Mouse (Mus musculus): ENCODE data around the gene Ten1. TPM values are rescaled to one million over a fixed set of nuclear protein-coding genes. Genes with fewer than 3 reads are reported as not detected.

Gene Ten1
- polyA plus RNA-seq, 1 experiment from 2014 or later, result 67.6 TPM

DNA sequence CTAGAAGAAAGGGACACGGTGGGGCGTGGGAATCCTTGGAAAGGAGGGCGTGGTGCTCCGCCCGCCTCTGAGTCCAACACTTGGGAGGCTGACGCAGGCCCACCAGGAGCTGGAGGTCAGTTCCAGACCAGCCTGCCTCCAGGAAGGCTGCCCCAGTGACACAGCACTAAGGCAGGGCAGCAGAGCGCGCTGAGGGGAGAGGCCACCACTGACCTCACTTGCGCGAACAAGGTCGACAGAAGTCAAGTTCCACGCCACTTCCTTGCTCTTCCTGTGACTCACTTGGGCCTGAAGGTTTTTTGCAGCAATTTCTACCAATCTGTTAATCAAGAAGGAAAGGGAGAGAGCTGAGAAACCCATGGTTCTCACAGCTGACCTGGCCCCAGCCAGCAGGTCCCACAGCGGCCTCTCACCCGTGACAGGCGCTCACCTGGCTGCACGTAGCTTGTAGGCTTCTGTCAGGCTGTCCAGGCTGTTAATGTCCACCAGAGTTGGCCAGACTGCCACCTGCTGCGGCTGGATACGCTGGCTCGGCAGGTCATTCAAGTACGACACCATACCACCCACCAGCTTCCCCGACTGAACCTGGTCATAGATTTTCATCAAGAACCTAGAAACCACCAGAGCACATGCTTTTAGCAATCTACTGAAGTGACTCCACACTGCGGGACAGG lies 23.7 kb upstream of the Ten1 start:
- H3K27ac ChIP-seq, result no peak overlapping the region
- peaks cover 75% of the 10 kb centered on the region for H3K36me3 ChIP-seq
- H3K27me3 ChIP-seq (replicated peaks), result no peaks in the 10 kb centered on the region
- no peaks in the 10 kb centered on the region for H3K9me3 ChIP-seq
- no peaks in the 10 kb centered on the region for H3K4me1 ChIP-seq
- WGBS, result 92% methylated on average over 22 of the region's 22 CpGs
- H3K9ac ChIP-seq, result no peak overlapping the region
- no peak overlapping the region for H3K4me3 ChIP-seq
- no peak overlapping the region for H3K4me2 ChIP-seq (replicated peaks)
- no peak for ATAC-seq (ENCODE audit: low FRiP score, low read depth)

DNA sequence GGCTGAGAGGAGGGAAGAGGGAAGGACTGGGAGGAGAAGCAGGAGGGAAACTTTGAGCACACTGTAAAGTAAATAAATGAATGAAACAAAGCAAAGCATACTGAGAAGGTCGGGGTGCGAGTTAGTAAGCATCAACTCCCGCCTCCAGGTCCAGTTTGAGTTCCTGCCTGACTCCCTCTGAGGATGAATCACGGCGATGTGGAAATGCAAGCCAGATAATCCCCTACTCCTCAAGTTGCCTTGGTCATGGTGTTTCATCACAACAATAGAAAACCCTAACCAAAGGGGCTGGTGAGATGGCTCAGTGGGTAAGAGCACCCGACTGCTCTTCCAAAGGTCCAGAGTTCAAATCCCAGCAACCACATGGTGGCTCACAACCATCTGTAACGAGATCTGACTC lies 22.6 kb upstream of the Ten1 start:
- Histone ChIP-seq H3K4me2 (replicated peaks) (no peak overlapping the region), H3K9ac (no peak overlapping the region), H3K4me3 (no peak overlapping the region), H3K27me3 (replicated peaks) (no peaks in the 10 kb centered on the region), H3K4me1 (no peaks in the 10 kb centered on the region), H3K27ac (no peak overlapping the region), H3K9me3 (no peaks in the 10 kb centered on the region), H3K36me3 (peaks cover 80% of the 10 kb centered on the region)
- 88% methylated on average over 7 of the region's 7 CpGs for WGBS
- ATAC-seq (ENCODE audit: low FRiP score, low read depth), result no peak

DNA sequence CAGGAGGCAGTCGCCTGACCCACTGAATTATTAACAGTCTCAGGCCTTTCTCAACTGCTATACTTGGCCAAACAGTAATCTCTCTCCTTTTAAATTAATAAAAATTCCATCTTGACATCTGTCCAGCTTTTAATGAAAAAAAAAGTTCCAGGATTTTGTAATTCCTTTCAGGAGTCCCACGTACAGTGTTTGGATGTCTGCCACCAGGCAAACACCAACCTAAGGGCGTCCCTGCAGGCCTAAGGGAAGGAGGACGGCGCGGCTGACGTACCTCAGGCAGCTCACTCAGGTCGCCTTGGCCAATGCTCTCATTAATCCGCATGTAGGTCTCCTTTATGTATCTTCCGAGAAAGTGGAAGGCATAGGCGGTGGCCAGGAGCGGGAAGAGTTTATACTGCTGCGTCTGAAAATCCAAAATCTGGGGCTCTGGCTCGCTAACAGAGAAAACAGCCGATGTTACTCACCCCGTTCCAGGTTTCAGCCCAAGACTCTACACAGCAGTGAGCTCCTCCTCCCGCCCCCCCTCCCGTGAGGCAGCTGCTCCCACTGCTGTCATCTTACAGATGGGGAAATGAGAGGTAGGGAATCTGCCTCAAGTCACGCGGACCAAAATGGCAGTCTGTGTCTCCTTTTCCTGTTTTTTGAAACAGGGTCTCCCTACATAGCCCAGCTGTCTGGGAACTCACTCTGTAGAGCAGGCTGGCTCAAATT lies 20.1 kb upstream of the Ten1 start:
- Histone ChIP-seq H3K36me3 (peaks cover 81% of the 10 kb centered on the region), H3K9ac (no peak overlapping the region), H3K27me3 (replicated peaks) (no peaks in the 10 kb centered on the region), H3K4me1 (no peaks in the 10 kb centered on the region), H3K9me3 (no peaks in the 10 kb centered on the region), H3K4me3 (no peak overlapping the region), H3K4me2 (replicated peaks) (no peak overlapping the region), H3K27ac (no peak overlapping the region)
- 91% methylated on average over 20 of the region's 20 CpGs for WGBS
- ATAC-seq (ENCODE audit: low FRiP score, low read depth), result no peak

DNA sequence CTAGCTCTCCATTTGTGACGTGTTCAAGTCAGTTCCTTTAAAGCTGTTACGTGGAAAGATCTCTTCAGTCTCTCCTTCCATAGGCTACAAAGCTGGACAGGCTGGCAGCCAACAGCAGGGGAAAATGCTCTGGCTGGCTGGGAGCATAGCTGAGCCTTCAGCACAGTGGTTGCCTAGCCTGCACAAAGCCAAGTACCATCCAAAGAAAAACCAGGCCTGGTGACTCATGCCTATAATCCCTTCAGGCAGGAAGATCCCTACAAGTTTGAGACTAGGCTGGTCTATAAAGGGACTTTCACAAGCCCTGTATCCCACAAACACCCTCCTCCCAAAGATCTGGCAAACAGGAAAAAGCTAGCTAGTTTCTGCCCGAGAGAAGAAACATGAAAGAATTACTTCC lies 12.8 kb upstream of the Ten1 start:
- no peak overlapping the region for H3K9ac ChIP-seq
- H3K27me3 ChIP-seq (replicated peaks), result no peaks in the 10 kb centered on the region
- H3K4me3 ChIP-seq, result no peak overlapping the region
- no peak overlapping the region for H3K4me2 ChIP-seq (replicated peaks)
- ATAC-seq (ENCODE audit: low FRiP score, low read depth), result no peak
- H3K36me3 ChIP-seq, result peaks cover 55% of the 10 kb centered on the region
- no peaks in the 10 kb centered on the region for H3K9me3 ChIP-seq
- H3K27ac ChIP-seq, result no peak overlapping the region
- WGBS, result 88% methylated on average over 3 of the region's 3 CpGs
- H3K4me1 ChIP-seq, result no peaks in the 10 kb centered on the region

DNA sequence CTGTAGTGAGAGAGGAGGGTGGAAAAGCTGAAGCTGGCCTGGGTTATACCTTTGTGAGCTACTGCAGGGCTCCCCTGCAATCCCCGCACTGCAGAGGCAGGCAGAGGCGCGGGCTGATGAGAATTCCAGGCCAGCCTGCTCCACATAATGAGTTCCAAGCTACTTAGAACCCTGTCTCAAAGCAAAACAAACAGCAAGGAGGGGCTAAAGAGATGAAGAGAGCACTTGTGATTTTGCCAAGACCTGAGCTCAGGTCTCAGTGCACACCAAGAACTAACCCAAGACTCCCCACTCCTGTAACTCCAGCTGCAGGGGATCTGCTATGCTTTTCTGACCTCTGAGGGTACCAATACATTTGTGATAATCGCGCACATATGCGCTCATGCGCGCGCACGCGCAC lies 12.3 kb upstream of the Ten1 start:
- H3K27ac ChIP-seq, result no peak overlapping the region
- H3K9me3 ChIP-seq, result no peaks in the 10 kb centered on the region
- H3K4me2 ChIP-seq (replicated peaks), result no peak overlapping the region
- no peak for ATAC-seq (ENCODE audit: low FRiP score, low read depth)
- no peaks in the 10 kb centered on the region for H3K27me3 ChIP-seq (replicated peaks)
- no peaks in the 10 kb centered on the region for H3K4me1 ChIP-seq
- WGBS, result 86% methylated on average over 11 of the region's 11 CpGs
- no peak overlapping the region for H3K4me3 ChIP-seq
- no peak overlapping the region for H3K9ac ChIP-seq
- H3K36me3 ChIP-seq, result peaks cover 59% of the 10 kb centered on the region

DNA sequence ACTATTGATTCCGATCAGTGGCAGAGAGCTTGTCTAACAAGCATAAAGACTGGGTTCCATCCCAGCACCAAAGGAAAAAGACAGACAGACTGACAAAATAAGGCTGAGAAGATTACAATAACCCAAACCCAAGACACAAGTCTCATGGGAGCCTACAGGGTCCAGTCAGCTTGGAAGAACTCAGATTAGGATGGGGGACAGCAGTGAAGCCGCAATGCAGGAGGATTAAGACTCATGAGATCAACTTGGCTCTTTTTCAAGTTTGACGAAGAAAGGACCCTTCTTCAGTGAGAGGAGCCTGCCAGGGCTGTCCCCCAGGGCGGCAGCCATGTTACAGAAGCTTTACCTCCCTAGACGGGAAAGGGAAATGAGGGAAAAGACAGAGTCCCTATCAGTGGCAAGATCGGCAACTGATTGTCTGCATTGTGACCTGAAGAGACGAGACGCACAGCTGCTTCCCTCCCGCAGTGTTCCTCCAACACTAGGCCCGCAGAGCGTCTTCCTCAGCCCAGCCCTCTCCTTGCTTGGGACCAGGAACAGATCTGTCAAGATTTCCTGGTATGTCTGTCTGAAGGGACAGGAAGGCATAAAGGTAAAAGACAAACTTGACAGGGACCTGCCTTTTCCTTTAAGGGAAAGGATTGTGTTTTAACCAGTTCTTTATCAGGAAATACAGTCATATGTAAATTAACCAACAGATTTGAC lies 11.3 kb upstream of the Ten1 start:
- no peak for ATAC-seq (ENCODE audit: low FRiP score, low read depth)
- Histone ChIP-seq H3K9me3 (no peaks in the 10 kb centered on the region), H3K27ac (no peak overlapping the region), H3K27me3 (replicated peaks) (no peaks in the 10 kb centered on the region), H3K4me2 (replicated peaks) (no peak overlapping the region), H3K36me3 (peaks cover 50% of the 10 kb centered on the region), H3K4me3 (no peak overlapping the region), H3K9ac (no peak overlapping the region), H3K4me1 (no peaks in the 10 kb centered on the region)
- WGBS, result 50% methylated on average over 11 of the region's 11 CpGs

DNA sequence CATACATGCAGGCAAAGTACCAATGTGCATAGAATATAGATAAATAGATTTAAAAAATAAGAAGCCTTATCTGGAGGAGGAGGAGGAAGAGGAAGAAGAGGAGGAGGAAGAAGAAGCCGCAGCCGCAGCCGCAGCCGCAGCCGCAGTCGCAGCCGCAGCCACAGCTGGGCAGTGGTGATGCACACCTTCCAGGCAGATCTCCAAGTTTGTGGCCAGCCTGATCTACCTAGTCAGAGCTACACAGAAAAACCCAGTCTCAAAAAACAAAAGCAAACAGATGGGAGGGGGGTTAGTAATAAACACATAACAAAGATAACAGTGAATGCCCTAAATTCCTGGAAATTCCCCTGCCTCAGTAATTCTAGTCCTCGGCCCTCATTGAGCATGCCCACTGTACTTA lies 4.0 kb upstream of the Ten1 start:
- no peak for ATAC-seq (ENCODE audit: low FRiP score, low read depth)
- no peak overlapping the region for H3K27ac ChIP-seq

DNA sequence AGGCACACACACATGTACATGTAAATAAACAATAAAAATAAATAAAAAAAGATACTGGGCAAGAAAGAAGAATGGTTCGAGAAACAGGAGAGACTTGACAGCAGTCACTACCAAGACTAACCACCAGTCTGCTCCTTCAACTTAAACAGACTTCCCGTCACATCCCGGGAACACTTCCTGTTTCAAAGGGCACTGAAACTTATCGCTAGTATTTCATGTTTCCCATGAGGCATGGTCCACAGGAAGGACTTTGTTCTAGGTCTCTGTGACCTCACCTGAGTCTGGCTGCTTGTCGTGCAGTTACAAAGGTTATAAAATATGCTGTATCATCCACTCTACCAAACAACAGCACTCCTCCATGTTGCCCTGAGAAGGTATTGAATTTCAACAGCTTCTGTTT lies 3.4 kb upstream of the Ten1 start:
- WGBS, result 82% methylated on average over 5 of the region's 5 CpGs
- Histone ChIP-seq H3K4me1 (peaks cover 10% of the 10 kb centered on the region), H3K27me3 (replicated peaks) (no peaks in the 10 kb centered on the region), H3K9me3 (no peaks in the 10 kb centered on the region), H3K36me3 (0 out of 2 replicates have a peak, but pooled peaks cover 8% of the 10 kb centered on the region), H3K4me3 (no peak overlapping the region), H3K4me2 (replicated peaks) (no peak overlapping the region), H3K27ac (no peak overlapping the region), H3K9ac (no peak overlapping the region)
- ATAC-seq (ENCODE audit: low FRiP score, low read depth), result no peak

More for the DNA sequence above, 4.0 kb upstream of the Ten1 start:
- Histone ChIP-seq H3K4me1 (peaks cover 10% of the 10 kb centered on the region), H3K9ac (no peak overlapping the region), H3K27me3 (replicated peaks) (no peaks in the 10 kb centered on the region), H3K9me3 (no peaks in the 10 kb centered on the region), H3K4me2 (replicated peaks) (no peak overlapping the region), H3K4me3 (no peak overlapping the region), H3K36me3 (peaks cover 9% of the 10 kb centered on the region; the same call in 1 of the 2 replicates)
- WGBS, result 94% methylated on average over 8 of the region's 8 CpGs

DNA sequence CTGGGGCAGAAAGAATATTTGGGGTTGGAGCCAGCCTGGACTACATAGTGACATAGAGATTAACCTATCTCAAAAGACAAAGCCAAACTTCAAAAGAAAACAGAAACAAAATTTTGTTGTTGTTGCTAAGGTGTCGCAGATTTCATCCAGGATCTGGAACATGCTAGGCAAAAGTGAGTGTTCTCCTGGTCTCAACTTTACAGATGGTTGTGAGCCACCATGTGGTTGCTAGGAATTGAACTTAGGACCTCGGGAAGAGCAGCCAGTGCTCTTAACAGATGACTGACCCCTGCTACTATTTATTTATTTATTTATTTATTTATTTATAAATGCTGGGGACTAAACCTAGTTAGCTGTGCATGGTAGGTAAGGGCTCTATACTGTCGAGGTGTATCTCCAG lies 2.3 kb upstream of the Ten1 start:
- no peaks in the 10 kb centered on the region for H3K36me3 ChIP-seq
- H3K4me2 ChIP-seq (replicated peaks), result no peak overlapping the region
- peaks cover 10% of the 10 kb centered on the region for H3K4me1 ChIP-seq
- ATAC-seq (ENCODE audit: low FRiP score, low read depth), result no peak
- no peaks in the 10 kb centered on the region for H3K9me3 ChIP-seq
- H3K27me3 ChIP-seq (replicated peaks), result no peaks in the 10 kb centered on the region
- no peak overlapping the region for H3K4me3 ChIP-seq
- no peak overlapping the region for H3K27ac ChIP-seq
- no peak overlapping the region for H3K9ac ChIP-seq
- 86% methylated on average over 3 of the region's 3 CpGs for WGBS

DNA sequence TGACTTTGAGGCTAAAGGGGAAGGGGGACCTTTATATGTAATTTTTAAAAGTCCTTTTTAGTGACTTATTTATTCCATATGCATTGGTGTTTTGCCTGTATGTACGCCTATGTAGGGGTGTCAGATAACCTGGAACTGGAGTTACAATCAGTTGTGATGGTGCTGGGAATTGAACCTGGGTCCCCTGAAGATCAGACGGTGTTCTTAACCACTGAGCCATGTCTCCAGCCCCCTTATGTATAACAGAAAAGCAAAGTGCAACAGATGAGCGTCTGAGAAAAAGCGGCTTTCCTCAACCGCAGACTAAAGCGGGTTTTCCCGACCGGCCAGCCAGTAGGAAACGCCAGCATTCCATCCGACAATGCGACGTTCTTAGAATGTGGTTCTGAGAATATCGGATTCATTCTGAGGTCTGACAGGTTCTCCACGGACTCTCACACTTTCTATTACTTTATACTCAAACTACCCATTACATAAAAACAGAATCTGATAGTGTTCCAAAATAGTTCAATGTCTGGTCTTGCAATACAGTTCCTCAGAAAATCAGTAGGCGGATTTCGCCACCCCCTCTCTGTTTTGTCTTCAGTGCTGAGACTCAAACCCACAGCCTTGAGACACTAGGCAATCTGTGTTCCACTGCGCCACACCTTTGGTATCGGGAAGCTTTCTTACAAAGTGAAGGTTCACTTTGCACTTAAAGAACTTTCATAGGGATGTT lies 1.6 kb upstream of the Ten1 start:
- 94% methylated on average over 18 of the region's 18 CpGs for WGBS
- Histone ChIP-seq H3K4me1 (peaks cover 10% of the 10 kb centered on the region), H3K27ac (no peak overlapping the region), H3K4me3 (no peak overlapping the region), H3K9ac (no peak overlapping the region), H3K36me3 (peaks cover 3% of the 10 kb centered on the region; the same call in 1 of the 2 replicates), H3K27me3 (replicated peaks) (no peaks in the 10 kb centered on the region), H3K9me3 (no peaks in the 10 kb centered on the region), H3K4me2 (replicated peaks) (peak overlapping the region; percentile 74)
- no peak for ATAC-seq (ENCODE audit: low FRiP score, low read depth)

DNA sequence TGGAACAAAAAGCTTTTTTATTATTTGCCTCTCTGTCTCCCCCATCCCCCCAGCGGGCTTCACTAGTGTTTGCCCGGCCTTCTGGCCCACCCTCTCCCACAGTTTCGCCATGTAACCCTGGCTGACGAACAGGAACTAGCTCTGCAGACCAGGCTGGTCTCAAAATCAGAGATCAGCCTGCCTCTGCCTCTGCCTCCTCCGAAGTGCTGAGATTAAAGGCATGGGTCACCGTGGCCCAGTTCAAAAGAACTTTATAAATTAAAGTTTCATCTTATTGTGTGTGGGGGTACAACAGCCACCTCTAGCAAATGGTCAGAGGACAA lies 1.1 kb upstream of the Ten1 start:
- no peak for ATAC-seq (ENCODE audit: low FRiP score, low read depth)
- 92% methylated on average over 6 of the region's 6 CpGs for WGBS
- Histone ChIP-seq H3K9me3 (no peaks in the 10 kb centered on the region), H3K27me3 (replicated peaks) (no peaks in the 10 kb centered on the region), H3K4me1 (peaks cover 10% of the 10 kb centered on the region), H3K36me3 (peaks cover 5% of the 10 kb centered on the region; the same call in 1 of the 2 replicates), H3K4me3 (no peak overlapping the region), H3K27ac (no peak overlapping the region), H3K9ac (no peak overlapping the region), H3K4me2 (replicated peaks) (peak overlapping the region; percentile 74)

DNA sequence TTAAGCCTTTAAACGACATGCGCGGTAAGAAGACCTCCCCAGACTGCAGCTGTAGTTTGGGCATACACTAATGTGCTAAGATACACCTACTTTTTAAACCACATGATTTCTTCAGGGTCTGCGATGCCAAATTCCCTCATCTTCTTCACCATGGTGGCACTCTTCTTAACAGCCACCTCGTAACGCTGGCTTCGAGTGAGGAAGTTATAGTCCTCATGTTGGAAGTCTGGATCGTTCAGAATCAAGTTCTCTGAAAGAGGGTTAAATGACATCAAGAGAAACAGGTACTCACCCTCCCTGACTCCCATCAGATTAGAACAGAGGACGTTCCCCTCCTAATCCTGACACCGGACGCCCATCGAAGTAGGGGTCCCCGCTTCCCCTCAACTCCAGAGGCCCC lies 523 bp upstream of the Ten1 start:
- Histone ChIP-seq H3K36me3 (peaks cover 5% of the 10 kb centered on the region; the same call in 1 of the 2 replicates), H3K4me1 (peaks cover 10% of the 10 kb centered on the region), H3K9ac (peak overlapping the region; percentile 84), H3K27ac (peak overlapping the region; percentile 94; the same call in 1 of the 2 replicates), H3K9me3 (no peaks in the 10 kb centered on the region), H3K4me3 (peak overlapping the region; percentile 73), H3K4me2 (replicated peaks) (peak overlapping the region; percentile 74), H3K27me3 (replicated peaks) (no peaks in the 10 kb centered on the region)
- WGBS, result 28% methylated on average over 13 of the region's 13 CpGs
- ATAC-seq (ENCODE audit: low FRiP score, low read depth), result no peak

Data from neural tube, embryonic 12.5 days (tissue).